18 mouse cellular contexts compared by ENCODE assay signal in genomic region chr16:18723874-18724273, GRCm38 (mm10). TPM values are rescaled to one million over a fixed set of nuclear protein-coding genes. Genes with fewer than 3 reads are reported as not detected.
DNase-seq lines count a peak whose midpoint lies in the region; ATAC-seq and TF ChIP-seq lines count a peak whose summit lies in the region.
"Had no signal": no experiment of that assay in that cellular context is flagged by ENCODE, and none has a peak within 500 bp of the region (broad histone marks: within the 10 kb centered on the region; RNA-seq: fewer than 3 reads in every experiment).

No protein-coding gene starts in this region.

- no peak overlapping the region for H3K4me2 ChIP-seq in forebrain, postnatal 0 days (ENCODE audit: low read depth)
- no peak overlapping the region for H3K4me2 ChIP-seq in forebrain, embryonic 16.5 days (ENCODE audit: low read length)
- H3K4me2 ChIP-seq: hindbrain, embryonic 14.5 days; liver, embryonic 11.5 days; neural tube, embryonic 13.5 days had no signal

- peak; percentile 52 for DNase-seq in forebrain, postnatal 0 days
- no peak for DNase-seq in left cerebral cortex, adult 2 months (ENCODE audit: extremely low spot score in 1 of 2, low spot score in 2 of 2)
- DNase-seq in left cerebral cortex, postnatal 36 days (ENCODE audit: low spot score in 2 of 2): no peak
- DNase-seq in A20 (ENCODE audit: low read depth, low spot score): peak; percentile 20
- DNase-seq in brain, embryonic 14.5 days (ENCODE audit: low read depth): peak; percentile 57
- no peak for DNase-seq in gastrocnemius, adult 2 months
- DNase-seq: adrenal gland, postnatal 25 days; gastrocnemius, postnatal 10 days; kidney, adult 18-20 months; kidney, postnatal 36 days; right cerebral cortex, postnatal 4 days had no signal

- intact Hi-C loops in left cerebral cortex, adult 2 months (cut with DNase I): no loop called here
- intact Hi-C loops in left cerebral cortex, postnatal 36 days (cut with DNase I): no loop called here
- intact Hi-C loops in gastrocnemius, adult 2 months (cut with DNase I): no loop called here

- H3K36me3 ChIP-seq in forebrain, postnatal 0 days (ENCODE audit: insufficient read depth): no peaks in the 10 kb centered on the region
- no peaks in the 10 kb centered on the region for H3K36me3 ChIP-seq in forebrain, embryonic 16.5 days (ENCODE audit: control insufficient read depth, insufficient read depth)
- H3K36me3 ChIP-seq: midbrain, embryonic 10.5 days; neural tube, embryonic 13.5 days had no signal

- WGBS in forebrain, postnatal 0 days: 35% methylated on average over 3 of the region's 3 CpGs
- WGBS in forebrain, embryonic 16.5 days: 40% methylated on average over 3 of the region's 3 CpGs

- no peak for TF ChIP-seq POLR2A in brain, embryonic 14.5 days (IDR thresholded peaks at IDR 0.05; ENCODE audit: borderline replicate concordance, extremely low read depth, insufficient read depth, insufficient read length, poor library complexity, severe bottlenecking)

- peak; percentile 53; the same call in 1 of the 2 replicates for ATAC-seq in forebrain, postnatal 0 days
- no peak for ATAC-seq in forebrain, embryonic 16.5 days
- ATAC-seq: Patski had no signal

- H3K9ac ChIP-seq in forebrain, postnatal 0 days: no peak overlapping the region
- H3K9ac ChIP-seq in forebrain, embryonic 16.5 days (replicated peaks; ENCODE audit: low read depth, low read length): no peak overlapping the region
- H3K9ac ChIP-seq: hindbrain, embryonic 14.5 days; neural tube, embryonic 13.5 days had no signal

- H3K4me1 ChIP-seq in forebrain, postnatal 0 days (ENCODE audit: insufficient read depth): no peaks in the 10 kb centered on the region
- H3K4me1 ChIP-seq in forebrain, embryonic 16.5 days (replicated peaks; ENCODE audit: control insufficient read depth, insufficient read depth, low read length): no peaks in the 10 kb centered on the region
- H3K4me1 ChIP-seq: midbrain, embryonic 10.5 days; neural tube, embryonic 13.5 days had no signal

- H3K4me3 ChIP-seq in forebrain, postnatal 0 days (ENCODE audit: low read depth, low read length): no peak overlapping the region
- no peak overlapping the region for H3K4me3 ChIP-seq in forebrain, embryonic 16.5 days (replicated peaks; ENCODE audit: low read length)
- no peak overlapping the region for H3K4me3 ChIP-seq in left cerebral cortex, adult 2 months
- no peak overlapping the region for H3K4me3 ChIP-seq in gastrocnemius, adult 2 months
- H3K4me3 ChIP-seq: erythroblast, embryonic 14.5 days; midbrain, embryonic 10.5 days; neural tube, embryonic 13.5 days had no signal

- no peak overlapping the region for H3K27ac ChIP-seq in forebrain, postnatal 0 days (ENCODE audit: low read depth, low read length)
- no peak overlapping the region for H3K27ac ChIP-seq in forebrain, embryonic 16.5 days (ENCODE audit: low read length)
- H3K27ac ChIP-seq in left cerebral cortex, adult 2 months: no peak overlapping the region
- no peak overlapping the region for H3K27ac ChIP-seq in gastrocnemius, adult 2 months
- H3K27ac ChIP-seq: hindbrain, embryonic 14.5 days; midbrain, embryonic 10.5 days; neural tube, embryonic 13.5 days had no signal

- H3K27me3 ChIP-seq in forebrain, postnatal 0 days (ENCODE audit: insufficient read depth, low read length): no peaks in the 10 kb centered on the region; the same call in 1 of the 2 replicates
- no peaks in the 10 kb centered on the region for H3K27me3 ChIP-seq in forebrain, embryonic 16.5 days (replicated peaks; ENCODE audit: control insufficient read depth, insufficient read depth, low read length)
- H3K27me3 ChIP-seq: neural tube, embryonic 13.5 days; Patski had no signal

- peak; percentile 32 for TF ChIP-seq CTCF in forebrain, postnatal 0 days (IDR thresholded peaks at IDR 0.05; ENCODE audit: low read depth)
- peak; percentile 34 for TF ChIP-seq CTCF in left cerebral cortex, adult 2 months (IDR thresholded peaks at IDR 0.05)
- TF ChIP-seq CTCF in brain, embryonic 14.5 days (IDR thresholded peaks at IDR 0.05; ENCODE audit: borderline replicate concordance, extremely low read depth, insufficient read depth, insufficient read length): peak; percentile 16; the same call in 1 of the 2 replicates
- no peak for TF ChIP-seq CTCF in gastrocnemius, adult 2 months (IDR thresholded peaks at IDR 0.05)

- H3K9me3 ChIP-seq in forebrain, postnatal 0 days (ENCODE audit: low read length): no peaks in the 10 kb centered on the region
- no peaks in the 10 kb centered on the region for H3K9me3 ChIP-seq in forebrain, embryonic 16.5 days (ENCODE audit: control insufficient read depth, low read length)
- H3K9me3 ChIP-seq: midbrain, embryonic 10.5 days; neural tube, embryonic 13.5 days had no signal

RNA-seq across cellular contexts. Expression of gene Cldn5, which starts 52.8 kb away (rescaled TPM):
- total RNA-seq in forebrain, postnatal 0 days (2014; rRNA removed): 153 and 182 TPM in 2 replicates
- 126 and 137 TPM in 2 replicates for polyA plus RNA-seq in forebrain, postnatal 0 days (2015; fragmentation: Nextera tagmentation; extraction: Ambion mirVana)
- 90.7 and 106 TPM in 2 replicates for polyA plus RNA-seq in forebrain, embryonic 16.5 days (2015; fragmentation: Nextera tagmentation; extraction: Ambion mirVana)
- total RNA-seq in left cerebral cortex, adult 2 months (2021): 10 to 100 TPM; 36.2 to 48.3 TPM
- 10 to 100 TPM; 48.3 to 60.6 TPM for total RNA-seq in left cerebral cortex, postnatal 36 days (2021)
- 115 and 122 TPM in 2 replicates for polyA plus RNA-seq in brain, embryonic 14.5 days (2012; rRNA removed)
- total RNA-seq in gastrocnemius, adult 2 months (2021): 1 to 10 TPM; 5.0 to 9.5 TPM
- polyA plus RNA-seq: Patski had no signal

Comparison
In these comparisons a context has a peak if more than half of its experiments do, and no peak if none do; other contexts are left out.
1. DNase-seq: peak in forebrain, postnatal 0 days (single experiment), A20 (single experiment) and brain, embryonic 14.5 days (single experiment); none in left cerebral cortex, adult 2 months (0 of 2), left cerebral cortex, postnatal 36 days (0 of 2) and gastrocnemius, adult 2 months (single experiment).